Mouse (Mus musculus) kidney, adult 2 months (tissue): ENCODE measurements at regions not wholly inside any gene's neighbourhood (a gene's known extent, or its start where the extent isn't known, plus 50 kb on each side); places are given as distances from the start of the nearest gene placed in this dataset.

Source experiments
- CTCF ChIP-seq: fragments of 200-500 bp; conservative IDR thresholded peaks from 2 replicates; pipeline ENCODE4 v1.5.1; 2011; ENCODE audit warnings: low read depth, mild to moderate bottlenecking, control low read depth, low read length, moderate library complexity, mixed read lengths; ENCODE audit not compliant: insufficient read depth, insufficient read length
- POLR2A ChIP-seq: fragments of 200-500 bp; IDR thresholded peaks from one replicate; pipeline ENCODE4 v1.6.1; 2011; ENCODE audit warnings: low read depth, low read length, control low read depth

DNA sequence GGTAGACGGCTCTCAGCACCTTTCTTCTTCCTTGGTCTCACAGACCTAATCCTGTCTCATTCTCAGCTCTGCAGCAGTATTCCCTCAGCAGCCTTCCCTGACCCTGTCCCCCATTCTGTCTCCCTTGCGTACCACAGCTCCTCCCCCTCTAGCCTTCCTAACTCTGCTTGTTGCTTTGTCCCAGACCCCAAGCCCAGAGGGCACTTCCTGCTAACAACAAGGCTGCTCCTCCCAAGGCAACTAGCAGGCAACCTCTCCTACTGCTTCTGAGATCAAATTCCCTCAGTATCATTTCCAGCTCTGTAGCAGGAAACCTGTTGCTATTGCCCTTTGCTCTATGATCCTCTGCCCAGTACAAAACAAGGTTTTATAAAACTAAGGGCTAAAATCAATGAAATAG lies 127.6 kb downstream of the Gnat3 start:
- TF ChIP-seq CTCF (no peak), POLR2A (no peak)
